Mouse (Mus musculus) C2C12 (cell line): ENCODE data around the gene Rnf144b.

Experiments used
- CTCF ChIP-seq: IDR thresholded peaks from one replicate; pipeline ENCODE4 v1.5.1; 2011; ENCODE audit not compliant: control insufficient read depth, insufficient read depth, insufficient read length
- MAX ChIP-seq: IDR thresholded peaks from one replicate; pipeline ENCODE4 v1.6.1; 2011; ENCODE audit warnings: mild to moderate bottlenecking, control low read depth
- MYOD1 ChIP-seq: IDR thresholded peaks from one replicate; pipeline ENCODE4 v1.6.1; 2011; ENCODE audit warnings: low read depth; ENCODE audit not compliant: control insufficient read depth, insufficient read length
- MYOG ChIP-seq: IDR thresholded peaks from one replicate; pipeline ENCODE4 v1.6.1; 2011; ENCODE audit not compliant: control insufficient read depth, insufficient read length; ENCODE audit errors: extremely low read depth
- USF1 ChIP-seq: IDR thresholded peaks from one replicate; pipeline ENCODE4 v1.6.1; 2011; ENCODE audit warnings: low read depth, mild to moderate bottlenecking, control low read depth, moderate library complexity

- TF ChIP-seq CTCF: no peak
- TF ChIP-seq USF1: no peak
- no peak for TF ChIP-seq MYOG
- no peak for TF ChIP-seq MAX
- no peak for TF ChIP-seq MYOD1
Measured at GRCm38 (mm10) chr13:47200011-47200670, 77.7 kb downstream of the Rnf144b start.
